Mouse (Mus musculus) CD4-positive, CD25-positive, alpha-beta regulatory T cell, adult 2 months (primary cell): Measurements from ENCODE around the gene Gm29776.

Experiments
- DNase-seq: peaks from one replicate; pipeline ENCODE4 v3.0.0-alpha.2; 2012; ENCODE audit warnings: low read depth, low spot score

Gene Gm29776

GRCm38 (mm10) chr14:54698733-54699132 lies at the start of gene Gm29776:
Gm29776 (minus strand) TSS chr14:54698833.
- DNase-seq = no peak

- no peak for DNase-seq
Measured at GRCm38 (mm10) chr14:54746038-54746437, 47.4 kb upstream of the Gm29776 start.

GRCm38 (mm10) chr14:54744473-54744872 lies 45.8 kb upstream of the Gm29776 start:
- DNase-seq = no peak

- DNase-seq = no peak
Measured at GRCm38 (mm10) chr14:54742375-54742774, 43.7 kb upstream of the Gm29776 start.

GRCm38 (mm10) chr14:54741721-54742120 lies 43.1 kb upstream of the Gm29776 start:
- DNase-seq = no peak

- no peak for DNase-seq
Measured at GRCm38 (mm10) chr14:54737634-54738033, 39.0 kb upstream of the Gm29776 start.

- no peak for DNase-seq
Measured at GRCm38 (mm10) chr14:54736555-54737552, 38.2 kb upstream of the Gm29776 start.

- no peak for DNase-seq
Measured at GRCm38 (mm10) chr14:54735221-54735620, 36.6 kb upstream of the Gm29776 start.

- DNase-seq = no peak
Measured at GRCm38 (mm10) chr14:54734004-54734403, 35.4 kb upstream of the Gm29776 start.

GRCm38 (mm10) chr14:54732206-54732605 lies 33.6 kb upstream of the Gm29776 start:
- no peak for DNase-seq

- no peak for DNase-seq
Measured at GRCm38 (mm10) chr14:54730305-54730704, 31.7 kb upstream of the Gm29776 start.

GRCm38 (mm10) chr14:54728823-54729653 lies 30.4 kb upstream of the Gm29776 start:
- DNase-seq = no peak

- DNase-seq = no peak
Measured at GRCm38 (mm10) chr14:54727565-54727964, 28.9 kb upstream of the Gm29776 start.

- DNase-seq = no peak
Measured at GRCm38 (mm10) chr14:54724049-54724448, 25.4 kb upstream of the Gm29776 start.

GRCm38 (mm10) chr14:54721711-54722110 lies 23.1 kb upstream of the Gm29776 start:
- no peak for DNase-seq

- no peak for DNase-seq
Measured at GRCm38 (mm10) chr14:54720654-54721350, 22.2 kb upstream of the Gm29776 start.

GRCm38 (mm10) chr14:54720041-54720440 lies 21.4 kb upstream of the Gm29776 start:
- no peak for DNase-seq

- no peak for DNase-seq
Measured at GRCm38 (mm10) chr14:54715402-54715801, 16.8 kb upstream of the Gm29776 start.

- DNase-seq = peak; percentile 51
Measured at GRCm38 (mm10) chr14:54714617-54715081, 16.0 kb upstream of the Gm29776 start.

GRCm38 (mm10) chr14:54714121-54714520 lies 15.5 kb upstream of the Gm29776 start:
- DNase-seq = peak; percentile 82

- DNase-seq = no peak
Measured at GRCm38 (mm10) chr14:54712861-54713260, 14.2 kb upstream of the Gm29776 start.
